Mouse (Mus musculus): Measurements from ENCODE around the gene Cltb. TPM values are rescaled to one million over a fixed set of nuclear protein-coding genes. Genes with fewer than 3 reads are reported as not detected.

The Cltb gene
- total RNA-seq, 1 experiment, result 49.5 TPM

DNA sequence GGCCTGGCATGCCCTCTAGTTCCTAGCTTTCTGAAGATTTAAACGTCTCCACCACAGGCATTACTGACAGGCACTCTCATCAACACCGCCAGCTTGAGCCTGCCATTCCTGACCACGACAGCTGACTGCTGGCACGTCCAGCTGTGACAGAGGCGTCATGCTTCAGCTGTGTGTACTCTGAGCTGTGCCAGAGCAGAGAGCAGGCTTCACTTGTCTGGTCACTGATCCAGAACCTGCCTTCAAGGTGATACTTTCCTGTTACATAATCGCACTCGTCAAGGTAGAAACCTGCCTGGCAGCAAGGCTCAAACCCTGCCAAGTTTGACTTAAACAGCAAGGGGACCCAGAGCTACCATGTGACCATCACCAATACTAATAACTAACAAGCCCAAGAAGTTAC is 48.6 kb downstream of the Cltb start:
- DNase-seq (ENCODE audit: low read depth, low spot score), result no peak
- in situ Hi-C loops (cut with MboI; ENCODE audit: low sequenced_read_pairs in 2 of 2, unreplicated experiment in 2 of 2), result no loop called here
- Histone ChIP-seq H3K9me3 (ENCODE audit: control insufficient read depth, insufficient read depth, low read depth, low read length) (no peaks in the 10 kb centered on the region), H3K36me3 (ENCODE audit: control insufficient read depth, insufficient read depth, low read length, poor library complexity, severe bottlenecking) (peaks cover 30% of the 10 kb centered on the region), H3K4me3 (ENCODE audit: insufficient read depth in 1 of 2, low read depth in 1 of 2, low read length in 2 of 2, poor library complexity in 1 of 2, severe bottlenecking in 1 of 2) (no peak overlapping the region), H3K27ac (ENCODE audit: insufficient read depth, low read depth, low read length, poor library complexity, severe bottlenecking) (no peak overlapping the region), H3K9ac (ENCODE audit: insufficient read depth, low read depth, low read length, poor library complexity, severe bottlenecking) (no peak overlapping the region), H3K4me1 (ENCODE audit: control insufficient read depth in 2 of 2, insufficient read depth in 2 of 2, low read length in 2 of 2, poor library complexity in 1 of 2) (peaks cover 6 to 9% of the 10 kb centered on the region in 2 experiments; a peak in 2 of 4 replicates)
- no peak for TF ChIP-seq ZNF384 (IDR thresholded peaks at IDR 0.05; ENCODE audit: low read depth, low read length)
- no peak for TF ChIP-seq ZC3H11A (IDR thresholded peaks at IDR 0.05; ENCODE audit: borderline replicate concordance, low read depth, low read length)
- no peak for TF ChIP-seq CHD2 (IDR thresholded peaks at IDR 0.05; ENCODE audit: low read depth, low read length)
- TF ChIP-seq HCFC1 (IDR thresholded peaks at IDR 0.05; ENCODE audit: borderline replicate concordance, insufficient read depth, low read length), result no peak
- TF ChIP-seq MAFK (IDR thresholded peaks at IDR 0.05; ENCODE audit: insufficient read depth, low read depth, low read length), result no peak

DNA sequence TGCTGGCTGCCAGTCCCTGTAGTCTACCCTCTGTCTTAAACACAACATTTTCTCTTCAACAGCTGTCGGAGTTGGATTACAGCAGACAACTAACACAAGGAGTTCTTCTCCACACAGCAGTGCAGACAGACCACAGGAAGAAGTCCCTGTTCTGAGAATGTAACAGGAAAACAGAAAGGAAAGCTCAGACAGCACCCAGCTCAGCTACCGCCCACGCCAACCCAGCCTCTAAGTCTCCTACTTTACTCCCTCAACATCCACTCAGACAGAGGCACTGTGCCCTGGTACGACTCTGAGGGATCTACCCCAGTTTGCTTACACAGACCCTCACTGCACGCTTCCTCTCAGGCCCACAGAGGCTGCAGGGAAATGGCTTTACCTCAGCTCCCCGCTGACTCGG is 50.5 kb downstream of the Cltb start:
- H3K27ac ChIP-seq (ENCODE audit: insufficient read depth, low read depth, low read length, poor library complexity, severe bottlenecking), result no peak overlapping the region
- no peaks in the 10 kb centered on the region for H3K9me3 ChIP-seq (ENCODE audit: control insufficient read depth, insufficient read depth, low read depth, low read length)
- H3K36me3 ChIP-seq (ENCODE audit: control insufficient read depth, insufficient read depth, low read length, poor library complexity, severe bottlenecking), result peaks cover 43% of the 10 kb centered on the region
- in situ Hi-C loops (cut with MboI; ENCODE audit: low sequenced_read_pairs in 2 of 2, unreplicated experiment in 2 of 2), result no loop called here
- H3K4me3 ChIP-seq (ENCODE audit: insufficient read depth in 1 of 2, low read depth in 1 of 2, low read length in 2 of 2, poor library complexity in 1 of 2, severe bottlenecking in 1 of 2), result no peak overlapping the region
- DNase-seq (ENCODE audit: low read depth, low spot score), result no peak
- no peak overlapping the region for H3K9ac ChIP-seq (ENCODE audit: insufficient read depth, low read depth, low read length, poor library complexity, severe bottlenecking)
- TF ChIP-seq MAFK (IDR thresholded peaks at IDR 0.05; ENCODE audit: insufficient read depth, low read depth, low read length) (no peak), ZC3H11A (IDR thresholded peaks at IDR 0.05; ENCODE audit: borderline replicate concordance, low read depth, low read length) (no peak), HCFC1 (IDR thresholded peaks at IDR 0.05; ENCODE audit: borderline replicate concordance, insufficient read depth, low read length) (no peak), CHD2 (IDR thresholded peaks at IDR 0.05; ENCODE audit: low read depth, low read length) (no peak), ZNF384 (IDR thresholded peaks at IDR 0.05; ENCODE audit: low read depth, low read length) (no peak)
- H3K4me1 ChIP-seq (ENCODE audit: control insufficient read depth in 2 of 2, insufficient read depth in 2 of 2, low read length in 2 of 2, poor library complexity in 1 of 2), result no peaks in the 10 kb centered on the region

DNA sequence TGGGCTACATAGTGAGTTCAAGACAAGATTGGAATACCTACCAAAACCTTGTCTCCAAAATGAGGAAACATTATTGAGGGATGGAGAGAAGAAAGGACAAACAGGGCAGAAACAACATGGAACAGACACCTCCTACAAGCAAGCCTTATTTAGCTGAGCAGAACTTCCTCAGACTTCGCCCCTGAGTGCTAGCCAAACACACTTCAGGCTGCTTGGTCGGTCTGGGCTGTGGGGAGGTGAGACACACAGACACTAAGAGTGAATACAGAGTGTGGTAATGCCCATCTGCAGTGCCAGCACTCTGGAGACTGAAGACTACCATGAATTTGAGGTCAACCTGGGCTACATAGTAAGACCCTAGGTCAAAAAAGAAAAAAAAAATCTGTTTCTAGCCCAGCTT is 51.5 kb downstream of the Cltb start:
- in situ Hi-C loops (cut with MboI; ENCODE audit: low sequenced_read_pairs in 2 of 2, unreplicated experiment in 2 of 2), result no loop called here
- Histone ChIP-seq H3K36me3 (ENCODE audit: control insufficient read depth, insufficient read depth, low read length, poor library complexity, severe bottlenecking) (peaks cover 46% of the 10 kb centered on the region), H3K9ac (ENCODE audit: insufficient read depth, low read depth, low read length, poor library complexity, severe bottlenecking) (no peak overlapping the region), H3K9me3 (ENCODE audit: control insufficient read depth, insufficient read depth, low read depth, low read length) (no peaks in the 10 kb centered on the region), H3K4me3 (ENCODE audit: insufficient read depth in 1 of 2, low read depth in 1 of 2, low read length in 2 of 2, poor library complexity in 1 of 2, severe bottlenecking in 1 of 2) (no peak overlapping the region), H3K27ac (ENCODE audit: insufficient read depth, low read depth, low read length, poor library complexity, severe bottlenecking) (no peak overlapping the region), H3K4me1 (ENCODE audit: control insufficient read depth in 2 of 2, insufficient read depth in 2 of 2, low read length in 2 of 2, poor library complexity in 1 of 2) (no peaks in the 10 kb centered on the region)
- TF ChIP-seq HCFC1 (IDR thresholded peaks at IDR 0.05; ENCODE audit: borderline replicate concordance, insufficient read depth, low read length) (no peak), MAFK (IDR thresholded peaks at IDR 0.05; ENCODE audit: insufficient read depth, low read depth, low read length) (no peak)
- no peak for DNase-seq (ENCODE audit: low read depth, low spot score)

DNA sequence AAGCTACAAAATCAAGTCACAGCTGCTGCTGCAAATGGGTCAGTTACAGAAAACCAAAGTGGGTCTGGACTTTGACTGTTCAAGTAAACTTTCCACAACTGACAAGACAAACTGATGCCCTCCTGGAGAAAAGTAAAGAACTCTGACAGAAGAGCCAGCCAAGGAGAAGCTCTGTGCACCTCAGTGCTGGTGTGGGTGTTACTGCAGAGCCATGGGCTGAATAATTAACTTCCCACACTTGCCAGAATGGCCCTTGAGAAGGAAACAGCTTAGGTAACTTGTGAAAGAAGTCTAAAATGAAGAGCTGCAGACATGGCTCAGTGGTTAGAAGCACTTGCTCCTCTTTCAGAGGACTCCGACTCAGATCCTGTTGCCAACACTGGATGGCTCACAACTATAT is 53.5 kb downstream of the Cltb start:
- in situ Hi-C loops (cut with MboI; ENCODE audit: low sequenced_read_pairs in 2 of 2, unreplicated experiment in 2 of 2), result no loop called here
- H3K9ac ChIP-seq (ENCODE audit: insufficient read depth, low read depth, low read length, poor library complexity, severe bottlenecking), result no peak overlapping the region
- H3K4me1 ChIP-seq (ENCODE audit: control insufficient read depth in 2 of 2, insufficient read depth in 2 of 2, low read length in 2 of 2, poor library complexity in 1 of 2), result no peaks in the 10 kb centered on the region
- TF ChIP-seq HCFC1 (IDR thresholded peaks at IDR 0.05; ENCODE audit: borderline replicate concordance, insufficient read depth, low read length) (no peak), ZNF384 (IDR thresholded peaks at IDR 0.05; ENCODE audit: low read depth, low read length) (no peak), CHD2 (IDR thresholded peaks at IDR 0.05; ENCODE audit: low read depth, low read length) (no peak), ZC3H11A (IDR thresholded peaks at IDR 0.05; ENCODE audit: borderline replicate concordance, low read depth, low read length) (no peak), MAFK (IDR thresholded peaks at IDR 0.05; ENCODE audit: insufficient read depth, low read depth, low read length) (no peak)
- no peak for DNase-seq (ENCODE audit: low read depth, low spot score)
- H3K27ac ChIP-seq (ENCODE audit: insufficient read depth, low read depth, low read length, poor library complexity, severe bottlenecking), result no peak overlapping the region
- no peak overlapping the region for H3K4me3 ChIP-seq (ENCODE audit: insufficient read depth in 1 of 2, low read depth in 1 of 2, low read length in 2 of 2, poor library complexity in 1 of 2, severe bottlenecking in 1 of 2)
- no peaks in the 10 kb centered on the region for H3K9me3 ChIP-seq (ENCODE audit: control insufficient read depth, insufficient read depth, low read depth, low read length)
- peaks cover 55% of the 10 kb centered on the region for H3K36me3 ChIP-seq (ENCODE audit: control insufficient read depth, insufficient read depth, low read length, poor library complexity, severe bottlenecking)

DNA sequence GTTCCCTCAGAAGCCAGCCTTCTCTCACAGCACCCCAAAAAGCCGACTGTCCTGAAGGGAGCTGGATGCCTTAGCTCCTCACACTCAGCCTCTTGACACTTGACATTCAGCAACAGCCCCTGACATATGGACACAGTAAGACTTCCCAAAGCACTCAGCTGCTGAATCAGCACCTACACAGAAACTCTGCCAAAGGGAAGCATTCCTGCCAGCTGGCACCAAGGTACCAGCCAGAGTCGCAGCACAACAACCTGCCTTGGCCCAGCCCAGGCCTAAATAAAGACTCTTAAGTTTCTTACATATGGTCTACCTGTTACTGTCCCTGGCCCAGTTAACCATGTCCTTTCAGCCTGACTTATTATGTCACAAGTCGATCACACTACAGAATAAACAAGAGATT is 54.3 kb downstream of the Cltb start:
- no peak overlapping the region for H3K9ac ChIP-seq (ENCODE audit: insufficient read depth, low read depth, low read length, poor library complexity, severe bottlenecking)
- peaks cover 60% of the 10 kb centered on the region for H3K36me3 ChIP-seq (ENCODE audit: control insufficient read depth, insufficient read depth, low read length, poor library complexity, severe bottlenecking)
- DNase-seq (ENCODE audit: low read depth, low spot score), result no peak
- no peaks in the 10 kb centered on the region for H3K9me3 ChIP-seq (ENCODE audit: control insufficient read depth, insufficient read depth, low read depth, low read length)
- TF ChIP-seq ZNF384 (IDR thresholded peaks at IDR 0.05; ENCODE audit: low read depth, low read length) (no peak), CHD2 (IDR thresholded peaks at IDR 0.05; ENCODE audit: low read depth, low read length) (no peak), HCFC1 (IDR thresholded peaks at IDR 0.05; ENCODE audit: borderline replicate concordance, insufficient read depth, low read length) (no peak), ZC3H11A (IDR thresholded peaks at IDR 0.05; ENCODE audit: borderline replicate concordance, low read depth, low read length) (no peak), MAFK (IDR thresholded peaks at IDR 0.05; ENCODE audit: insufficient read depth, low read depth, low read length) (no peak)
- no peaks in the 10 kb centered on the region for H3K4me1 ChIP-seq (ENCODE audit: control insufficient read depth in 2 of 2, insufficient read depth in 2 of 2, low read length in 2 of 2, poor library complexity in 1 of 2)
- H3K27ac ChIP-seq (ENCODE audit: insufficient read depth, low read depth, low read length, poor library complexity, severe bottlenecking), result no peak overlapping the region
- H3K4me3 ChIP-seq (ENCODE audit: insufficient read depth in 1 of 2, low read depth in 1 of 2, low read length in 2 of 2, poor library complexity in 1 of 2, severe bottlenecking in 1 of 2), result no peak overlapping the region
- in situ Hi-C loops (cut with MboI; ENCODE audit: low sequenced_read_pairs in 2 of 2, unreplicated experiment in 2 of 2), result no loop called here

Data from ES-E14 (cell line).